Mouse (Mus musculus): ENCODE measurements around the gene Gm20873.
"Not testable (repeated sequence)": the region's sequence is repeated elsewhere in the genome, so short reads cannot be mapped to it uniquely, and the experiment has no call there.

The Gm20873 gene

GRCm38 (mm10) chrY:6266798-6267197, at the start of gene Gm20873:
Gene Gm20873 (plus strand): TSS chrY:6267098.
- not testable (repeated sequence) for DNase-seq (ENCODE audit: low read depth, low spot score)

- not testable (repeated sequence) for DNase-seq (ENCODE audit: low read depth, low spot score)
Measured at GRCm38 (mm10) chrY:6237895-6238294, 29.0 kb upstream of the Gm20873 start, which contains the start of gene Gm21746. Gene Gm21746 (minus strand): TSS chrY:6237995.

Data from skeletal muscle tissue, adult 2 months (tissue).